Mouse (Mus musculus) lung, embryonic 15.5 days (tissue): ENCODE data around the gene Tprkb. TPM values are rescaled to one million over a fixed set of nuclear protein-coding genes. Genes with fewer than 3 reads are reported as not detected.
"Not testable (repeated sequence)": the region's sequence is repeated elsewhere in the genome, so short reads cannot be mapped to it uniquely, and the experiment has no call there.

ENCODE experiments used
- ATAC-seq: fragments of 200-750 bp; cut with Nextera tagmentation; 2 replicates; pipeline ENCODE4 v1.8.0; 2017; ENCODE audit warnings: moderate number of reproducible peaks, borderline replicate concordance; ENCODE audit not compliant: low FRiP score, low TSS enrichment; ENCODE audit errors: extremely low read depth
- H3K27ac ChIP-seq: fragments of 300-500 bp; sonication (generic); 2 replicates; pipeline ENCODE4 v1.5.1; 2015; ENCODE audit warnings: moderate library complexity, mild to moderate bottlenecking, inconsistent platforms
- H3K27me3 ChIP-seq: fragments of 300-500 bp; sonication (generic); 2 replicates; pipeline ENCODE4 v1.6.1; 2015; ENCODE audit warnings: inconsistent platforms
- H3K36me3 ChIP-seq: fragments of 300-500 bp; sonication (generic); 2 replicates; pipeline ENCODE4 v1.6.1; 2015; ENCODE audit warnings: inconsistent platforms
- H3K4me1 ChIP-seq: fragments of 300-500 bp; sonication (generic); 2 replicates; pipeline ENCODE4 v1.6.1; 2015; ENCODE audit warnings: inconsistent platforms
- H3K4me2 ChIP-seq: fragments of 300-500 bp; sonication (generic); 2 replicates; pipeline ENCODE4 v1.6.1; 2015; ENCODE audit warnings: inconsistent platforms, mild to moderate bottlenecking, moderate library complexity
- H3K4me3 ChIP-seq: fragments of 300-500 bp; sonication (generic); 2 replicates; pipeline ENCODE4 v1.5.1; 2015; ENCODE audit warnings: mild to moderate bottlenecking, inconsistent platforms
- H3K9ac ChIP-seq: fragments of 300-500 bp; sonication (generic); 2 replicates; pipeline ENCODE4 v1.6.1; 2015; ENCODE audit warnings: inconsistent platforms
- H3K9me3 ChIP-seq: fragments of 300-500 bp; sonication (generic); 2 replicates; pipeline ENCODE4 v1.6.1; 2016; ENCODE audit warnings: inconsistent platforms
- WGBS: fragments of 180-500 bp; shearing (Covaris S2); methylation state at CpG from one replicate; pipeline ENCODE4 v1.1.7; 2015; 5-methylcytosine and 5-hydroxymethylcytosine counted together
- polyA plus RNA-seq: library from polyadenylated mRNA; unstranded; fragments of >200 nt; fragmentation: Nextera tagmentation; extraction: Ambion mirVana; gene quantifications from 2 replicates; pipeline ENCODE4 v1.2.1, GENCODE M21; 2015

Tprkb gene
- polyA plus RNA-seq, 1 experiment from 2014 or later: 29.9 TPM

GRCm38 (mm10) chr6:85919401-85919800 lies 7.7 kb downstream of the Tprkb start:
- no peak overlapping the region for H3K4me3 ChIP-seq
- peaks cover 12% of the 10 kb centered on the region for H3K4me1 ChIP-seq
- 84% methylated on average over 4 of the region's 4 CpGs for WGBS
- H3K9ac ChIP-seq: no peak overlapping the region
- H3K4me2 ChIP-seq: no peak overlapping the region
- peaks cover 8% of the 10 kb centered on the region; the same call in 1 of the 2 replicates for H3K36me3 ChIP-seq
- no peak overlapping the region for H3K27ac ChIP-seq
- H3K9me3 ChIP-seq: no peaks in the 10 kb centered on the region
- ATAC-seq: no peak
- no peaks in the 10 kb centered on the region for H3K27me3 ChIP-seq

- Histone ChIP-seq H3K9me3 (no peaks in the 10 kb centered on the region), H3K4me2 (no peak overlapping the region), H3K4me1 (no peaks in the 10 kb centered on the region), H3K4me3 (no peak overlapping the region), H3K27ac (no peak overlapping the region), H3K27me3 (no peaks in the 10 kb centered on the region), H3K36me3 (peaks cover 44% of the 10 kb centered on the region), H3K9ac (no peak overlapping the region)
- 94% methylated on average over 1 of the region's 1 CpGs for WGBS
- no peak for ATAC-seq
Measured at GRCm38 (mm10) chr6:85923643-85924042, 12.0 kb downstream of the Tprkb start.

GRCm38 (mm10) chr6:85926709-85927108 lies 15.0 kb downstream of the Tprkb start:
- Histone ChIP-seq H3K4me3 (no peak overlapping the region), H3K36me3 (peaks cover 57% of the 10 kb centered on the region), H3K27me3 (no peaks in the 10 kb centered on the region), H3K9me3 (no peaks in the 10 kb centered on the region), H3K4me1 (no peaks in the 10 kb centered on the region), H3K27ac (no peak overlapping the region), H3K4me2 (no peak overlapping the region), H3K9ac (no peak overlapping the region)
- 90% methylated on average over 1 of the region's 1 CpGs for WGBS
- no peak for ATAC-seq

GRCm38 (mm10) chr6:85927476-85928464 lies 16.1 kb downstream of the Tprkb start:
- no peak for ATAC-seq
- no peak overlapping the region for H3K4me2 ChIP-seq
- no peaks in the 10 kb centered on the region for H3K4me1 ChIP-seq
- 79% methylated on average over 9 of the region's 9 CpGs for WGBS
- peaks cover 52% of the 10 kb centered on the region for H3K36me3 ChIP-seq
- no peak overlapping the region for H3K9ac ChIP-seq
- no peak overlapping the region for H3K27ac ChIP-seq
- no peaks in the 10 kb centered on the region for H3K27me3 ChIP-seq
- H3K9me3 ChIP-seq: no peaks in the 10 kb centered on the region
- H3K4me3 ChIP-seq: no peak overlapping the region

GRCm38 (mm10) chr6:85929312-85929711 lies 17.6 kb downstream of the Tprkb start:
- no peaks in the 10 kb centered on the region for H3K27me3 ChIP-seq
- no peak for ATAC-seq
- H3K9me3 ChIP-seq: no peaks in the 10 kb centered on the region
- H3K9ac ChIP-seq: no peak overlapping the region
- peaks cover 50% of the 10 kb centered on the region for H3K36me3 ChIP-seq
- H3K4me2 ChIP-seq: no peak overlapping the region
- H3K4me3 ChIP-seq: no peak overlapping the region
- H3K27ac ChIP-seq: no peak overlapping the region
- no peaks in the 10 kb centered on the region for H3K4me1 ChIP-seq
- WGBS: 61% methylated on average over 1 of the region's 1 CpGs

GRCm38 (mm10) chr6:85934047-85934446 lies 22.4 kb downstream of the Tprkb start:
- Histone ChIP-seq H3K36me3 (peaks cover 11% of the 10 kb centered on the region), H3K27me3 (no peaks in the 10 kb centered on the region), H3K4me1 (0 out of 2 replicates have a peak, but pooled peaks cover 6% of the 10 kb centered on the region), H3K9ac (no peak overlapping the region), H3K4me3 (no peak overlapping the region), H3K9me3 (no peaks in the 10 kb centered on the region), H3K4me2 (no peak overlapping the region), H3K27ac (no peak overlapping the region)
- no peak for ATAC-seq
- 74% methylated on average over 8 of the region's 8 CpGs for WGBS

- H3K9me3 ChIP-seq: no peaks in the 10 kb centered on the region
- H3K4me1 ChIP-seq: 0 out of 2 replicates have a peak, but pooled peaks cover 6% of the 10 kb centered on the region
- H3K9ac ChIP-seq: no peak overlapping the region
- no peaks in the 10 kb centered on the region for H3K36me3 ChIP-seq
- no peak for ATAC-seq
- no peak overlapping the region for H3K4me2 ChIP-seq
- no peak overlapping the region for H3K4me3 ChIP-seq
- H3K27ac ChIP-seq: no peak overlapping the region
- no peaks in the 10 kb centered on the region for H3K27me3 ChIP-seq
- 64% methylated on average over 3 of the region's 3 CpGs for WGBS
Measured at GRCm38 (mm10) chr6:85935646-85936045, 24.0 kb downstream of the Tprkb start.

GRCm38 (mm10) chr6:85936508-85937465 lies 25.1 kb downstream of the Tprkb start:
- not testable (repeated sequence) for H3K36me3 ChIP-seq, H3K9me3 ChIP-seq, H3K27me3 ChIP-seq, H3K4me1 ChIP-seq
- peak overlapping the region; percentile 74 for H3K4me2 ChIP-seq
- peak overlapping the region; percentile 54 for H3K4me3 ChIP-seq
- peak; percentile 95 for ATAC-seq
- 1% methylated on average over 50 of the region's 50 CpGs for WGBS
- H3K27ac ChIP-seq: peak overlapping the region; percentile 85
- peak overlapping the region; percentile 54 for H3K9ac ChIP-seq

- H3K4me2 ChIP-seq: no peak overlapping the region
- no peak for ATAC-seq
- H3K27ac ChIP-seq: no peak overlapping the region
- H3K36me3 ChIP-seq: peaks cover 15% of the 10 kb centered on the region
- 64% methylated on average over 10 of the region's 10 CpGs for WGBS
- 0 out of 2 replicates have a peak, but pooled peaks cover 6% of the 10 kb centered on the region for H3K4me1 ChIP-seq
- no peak overlapping the region for H3K9ac ChIP-seq
- no peak overlapping the region for H3K4me3 ChIP-seq
- no peaks in the 10 kb centered on the region for H3K9me3 ChIP-seq
- no peaks in the 10 kb centered on the region for H3K27me3 ChIP-seq
Measured at GRCm38 (mm10) chr6:85938701-85939100, 27.0 kb downstream of the Tprkb start.

GRCm38 (mm10) chr6:85942469-85942868 lies 30.8 kb downstream of the Tprkb start:
- Histone ChIP-seq H3K9ac (no peak overlapping the region), H3K27ac (no peak overlapping the region), H3K9me3 (no peaks in the 10 kb centered on the region), H3K36me3 (peaks cover 52% of the 10 kb centered on the region), H3K27me3 (no peaks in the 10 kb centered on the region), H3K4me2 (no peak overlapping the region), H3K4me3 (no peak overlapping the region), H3K4me1 (no peaks in the 10 kb centered on the region)
- WGBS: 91% methylated on average over 3 of the region's 3 CpGs
- no peak for ATAC-seq

GRCm38 (mm10) chr6:85948549-85948948 lies 36.9 kb downstream of the Tprkb start:
- no peak overlapping the region for H3K27ac ChIP-seq
- no peak overlapping the region for H3K9ac ChIP-seq
- peaks cover 91% of the 10 kb centered on the region for H3K36me3 ChIP-seq
- H3K27me3 ChIP-seq: no peaks in the 10 kb centered on the region
- no peak overlapping the region for H3K4me2 ChIP-seq
- H3K9me3 ChIP-seq: no peaks in the 10 kb centered on the region
- no peaks in the 10 kb centered on the region for H3K4me1 ChIP-seq
- no peak overlapping the region for H3K4me3 ChIP-seq
- WGBS: 85% methylated on average over 6 of the region's 6 CpGs
- no peak for ATAC-seq
